Mouse (Mus musculus): ENCODE measurements around the gene Mxd3. TPM values are rescaled to one million over a fixed set of nuclear protein-coding genes. Genes with fewer than 3 reads are reported as not detected.

Gene Mxd3
- total and polyA plus RNA-seq, 2 experiments from 2014 or later = 11.2 to 16.3 TPM

- H3K27ac ChIP-seq = no peak overlapping the region
- H3K27me3 ChIP-seq (ENCODE audit: insufficient read depth, low read length) = no peaks in the 10 kb centered on the region
- no peak overlapping the region for H3K4me3 ChIP-seq (ENCODE audit: low read length)
- H3K36me3 ChIP-seq (ENCODE audit: insufficient read depth, low read length) = peaks cover 26% of the 10 kb centered on the region
- TF ChIP-seq CTCF (IDR thresholded peaks at IDR 0.05; ENCODE audit: low read depth) = no peak
- no peaks in the 10 kb centered on the region for H3K4me1 ChIP-seq (ENCODE audit: insufficient read depth, low read length)
- DNase-seq (ENCODE audit: low spot score) = no peak
- H3K4me2 ChIP-seq (ENCODE audit: low read depth, low read length) = no peak overlapping the region
- no peaks in the 10 kb centered on the region for H3K9me3 ChIP-seq (ENCODE audit: low read length)
- no peak overlapping the region for H3K9ac ChIP-seq (replicated peaks; ENCODE audit: low read length)
- 86% methylated on average over 5 of the region's 5 CpGs for WGBS
- no peak for ATAC-seq
Measured at GRCm38 (mm10) chr13:55277203-55277602, 52.4 kb downstream of the Mxd3 start.

Other genes starting within 250 kb of the Mxd3 start
- gene Uimc1, start 229.5 kb downstream of the Mxd3 start, total RNA-seq (2014; rRNA removed) = 3.9 and 9.0 TPM in 2 replicates
- gene Uimc1, start 229.5 kb downstream of the Mxd3 start, polyA plus RNA-seq (2015; fragmentation: Nextera tagmentation; extraction: Ambion mirVana) = 12.1 and 13.5 TPM in 2 replicates
- 29.4 and 33.7 TPM in 2 replicates for gene Zfp346, start 224.5 kb downstream of the Mxd3 start, total RNA-seq (2014; rRNA removed)
- 21.1 and 22.3 TPM in 2 replicates for gene Zfp346, start 224.5 kb downstream of the Mxd3 start, polyA plus RNA-seq (2015; fragmentation: Nextera tagmentation; extraction: Ambion mirVana)
- not detected in 2 replicates for gene Gm17617, start 196.3 kb downstream of the Mxd3 start, total RNA-seq (2014; rRNA removed)
- gene Gm17617, start 196.3 kb downstream of the Mxd3 start, polyA plus RNA-seq (2015; fragmentation: Nextera tagmentation; extraction: Ambion mirVana) = not detected in 2 replicates
- gene Fgfr4, start 177.2 kb downstream of the Mxd3 start, total RNA-seq (2014; rRNA removed) = 0.84 and 2.5 TPM in 2 replicates
- gene Fgfr4, start 177.2 kb downstream of the Mxd3 start, polyA plus RNA-seq (2015; fragmentation: Nextera tagmentation; extraction: Ambion mirVana) = 1.0 and 1.5 TPM in 2 replicates
- gene Nsd1, start 120.0 kb downstream of the Mxd3 start, total RNA-seq (2014; rRNA removed) = 59.3 and 78.2 TPM in 2 replicates
- 64.0 and 67.7 TPM in 2 replicates for gene Nsd1, start 120.0 kb downstream of the Mxd3 start, polyA plus RNA-seq (2015; fragmentation: Nextera tagmentation; extraction: Ambion mirVana)
- gene Prelid1, start 9.3 kb downstream of the Mxd3 start, total RNA-seq (2014; rRNA removed) = 197 and 213 TPM in 2 replicates
- 309 and 327 TPM in 2 replicates for gene Prelid1, start 9.3 kb downstream of the Mxd3 start, polyA plus RNA-seq (2015; fragmentation: Nextera tagmentation; extraction: Ambion mirVana)
- gene Rab24, start 7.9 kb downstream of the Mxd3 start, total RNA-seq (2014; rRNA removed) = 65.3 and 78.8 TPM in 2 replicates
- 84.7 and 89.4 TPM in 2 replicates for gene Rab24, start 7.9 kb downstream of the Mxd3 start, polyA plus RNA-seq (2015; fragmentation: Nextera tagmentation; extraction: Ambion mirVana)
- 60.7 and 72.2 TPM in 2 replicates for gene Lman2, start 33.0 kb upstream of the Mxd3 start, total RNA-seq (2014; rRNA removed)
- gene Lman2, start 33.0 kb upstream of the Mxd3 start, polyA plus RNA-seq (2015; fragmentation: Nextera tagmentation; extraction: Ambion mirVana) = 36.4 and 37.0 TPM in 2 replicates
- gene Rgs14, start 39.9 kb upstream of the Mxd3 start, total RNA-seq (2014; rRNA removed) = 0.36 and 0.78 TPM in 2 replicates
- 0.69 and 0.76 TPM in 2 replicates for gene Rgs14, start 39.9 kb upstream of the Mxd3 start, polyA plus RNA-seq (2015; fragmentation: Nextera tagmentation; extraction: Ambion mirVana)
- not detected in 2 replicates for gene Slc34a1, start 68.4 kb upstream of the Mxd3 start, total RNA-seq (2014; rRNA removed)
- not detected in 2 replicates for gene Slc34a1, start 68.4 kb upstream of the Mxd3 start, polyA plus RNA-seq (2015; fragmentation: Nextera tagmentation; extraction: Ambion mirVana)
- gene Pfn3, start 85.4 kb upstream of the Mxd3 start, total RNA-seq (2014; rRNA removed) = 0.52 TPM in 1 of 2 replicates, not detected in the other
- 0.37 and 0.68 TPM in 2 replicates for gene Pfn3, start 85.4 kb upstream of the Mxd3 start, polyA plus RNA-seq (2015; fragmentation: Nextera tagmentation; extraction: Ambion mirVana)
- gene F12, start 97.0 kb upstream of the Mxd3 start, total RNA-seq (2014; rRNA removed) = not detected in 2 replicates
- 0.26 and 0.48 TPM in 2 replicates for gene F12, start 97.0 kb upstream of the Mxd3 start, polyA plus RNA-seq (2015; fragmentation: Nextera tagmentation; extraction: Ambion mirVana)
- 72.2 and 72.6 TPM in 2 replicates for gene Grk6, start 115.2 kb upstream of the Mxd3 start, total RNA-seq (2014; rRNA removed)
- gene Grk6, start 115.2 kb upstream of the Mxd3 start, polyA plus RNA-seq (2015; fragmentation: Nextera tagmentation; extraction: Ambion mirVana) = 34.7 and 35.5 TPM in 2 replicates
- gene Prr7, start 134.4 kb upstream of the Mxd3 start, total RNA-seq (2014; rRNA removed) = 106 and 119 TPM in 2 replicates
- 4.6 and 4.9 TPM in 2 replicates for gene Prr7, start 134.4 kb upstream of the Mxd3 start, polyA plus RNA-seq (2015; fragmentation: Nextera tagmentation; extraction: Ambion mirVana)
- gene Dbn1, start 158.3 kb upstream of the Mxd3 start, total RNA-seq (2014; rRNA removed) = 442 and 446 TPM in 2 replicates
- gene Dbn1, start 158.3 kb upstream of the Mxd3 start, polyA plus RNA-seq (2015; fragmentation: Nextera tagmentation; extraction: Ambion mirVana) = 369 and 371 TPM in 2 replicates
- gene Pdlim7, start 183.9 kb upstream of the Mxd3 start, total RNA-seq (2014; rRNA removed) = 43.4 and 49.9 TPM in 2 replicates
- gene Pdlim7, start 183.9 kb upstream of the Mxd3 start, polyA plus RNA-seq (2015; fragmentation: Nextera tagmentation; extraction: Ambion mirVana) = 133 TPM in 2 replicates
- gene Dok3, start 199.5 kb upstream of the Mxd3 start, total RNA-seq (2014; rRNA removed) = 4.7 and 5.2 TPM in 2 replicates
- 1.1 and 1.6 TPM in 2 replicates for gene Dok3, start 199.5 kb upstream of the Mxd3 start, polyA plus RNA-seq (2015; fragmentation: Nextera tagmentation; extraction: Ambion mirVana)
- 48.6 and 53.4 TPM in 2 replicates for gene Ddx41, start 206.8 kb upstream of the Mxd3 start, total RNA-seq (2014; rRNA removed)
- gene Ddx41, start 206.8 kb upstream of the Mxd3 start, polyA plus RNA-seq (2015; fragmentation: Nextera tagmentation; extraction: Ambion mirVana) = 44.4 and 47.2 TPM in 2 replicates
- 60.2 and 87.5 TPM in 2 replicates for gene Fam193b, start 241.3 kb upstream of the Mxd3 start, total RNA-seq (2014; rRNA removed)
- gene Fam193b, start 241.3 kb upstream of the Mxd3 start, polyA plus RNA-seq (2015; fragmentation: Nextera tagmentation; extraction: Ambion mirVana) = 38.8 and 38.9 TPM in 2 replicates
- gene Tmed9, start 243.9 kb upstream of the Mxd3 start, total RNA-seq (2014; rRNA removed) = 59.3 and 66.7 TPM in 2 replicates
- 105 and 117 TPM in 2 replicates for gene Tmed9, start 243.9 kb upstream of the Mxd3 start, polyA plus RNA-seq (2015; fragmentation: Nextera tagmentation; extraction: Ambion mirVana)